Comparison of ENCODE assay signal across 8 mouse cellular contexts in the genomic region with DNA sequence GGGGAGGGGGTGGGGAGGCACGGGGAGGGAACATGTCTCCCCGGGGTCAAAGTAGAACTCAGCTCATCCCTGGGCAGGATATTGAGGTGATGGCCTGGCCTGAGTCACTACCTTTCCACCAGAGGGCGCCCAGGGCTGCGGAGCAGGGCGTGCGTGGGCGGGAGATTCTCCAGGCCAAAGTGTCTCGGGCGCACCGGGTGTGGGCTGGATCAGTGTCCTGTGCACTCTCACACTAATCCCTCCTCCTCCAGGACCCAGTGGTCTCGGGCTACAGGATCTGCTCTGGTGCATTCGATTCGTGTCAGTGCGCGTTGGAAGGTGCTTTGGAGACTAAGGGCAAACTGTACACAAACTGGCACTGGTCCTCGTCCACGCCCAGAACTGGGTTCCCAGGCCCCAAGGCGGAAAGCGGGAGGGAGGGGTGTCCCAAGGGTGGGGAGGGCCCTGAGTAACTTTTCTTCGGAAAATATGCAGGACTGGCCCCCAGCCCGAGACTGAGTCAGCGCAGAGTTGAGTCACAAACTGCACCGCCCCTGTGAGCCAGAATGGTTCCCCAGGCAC. TPM values are rescaled to one million over a fixed set of nuclear protein-coding genes. Genes with fewer than 3 reads are reported as not detected.
DNase-seq lines count a peak whose midpoint lies in the region; ATAC-seq lines count a peak whose summit lies in the region.

No protein-coding gene starts in this region.

- H3K27ac ChIP-seq in intestine, embryonic 14.5 days (ENCODE audit: low read depth) = peak overlapping the region; percentile 33; the same call in 1 of the 2 replicates

- ATAC-seq in intestine, embryonic 14.5 days (replicated peaks; ENCODE audit: low FRiP score, low TSS enrichment, low read depth) = peak; percentile 62
- peak; percentile 53 for ATAC-seq in megakaryocyte-erythroid progenitor cell, adult 5-6 weeks (replicated peaks; ENCODE audit: low FRiP score, low TSS enrichment, poor library complexity, severe bottlenecking)

- H3K27me3 ChIP-seq in intestine, embryonic 14.5 days (replicated peaks; ENCODE audit: control insufficient read depth, insufficient read depth, low read length) = no peaks in the 10 kb centered on the region

- H3K36me3 ChIP-seq in intestine, embryonic 14.5 days (ENCODE audit: control insufficient read depth, insufficient read depth, low read length) = peaks cover 40% of the 10 kb centered on the region

- no peaks in the 10 kb centered on the region; the same call in 1 of the 2 replicates for H3K9me3 ChIP-seq in intestine, embryonic 14.5 days (ENCODE audit: control insufficient read depth, low read length)

- peak overlapping the region; percentile 11; the same call in 1 of the 2 replicates for H3K9ac ChIP-seq in intestine, embryonic 14.5 days (ENCODE audit: low read length)

- WGBS in intestine, embryonic 14.5 days = 5% methylated on average over 23 of the region's 23 CpGs

- intact Hi-C loops in gastrocnemius, postnatal 36 days (cut with DNase I) = loop anchor here (1.0 kb wide), 1 partner anchor 19 kb away; a partner anchor contains a TSS
- intact Hi-C loops in left cerebral cortex, postnatal 25 days (cut with DNase I) = loop anchor here (1.0 kb wide), 1 partner anchor 19 kb away; a partner anchor contains a TSS

- peak overlapping the region; percentile 48 for H3K4me2 ChIP-seq in intestine, embryonic 14.5 days (ENCODE audit: low read length)

- peaks cover 15% of the 10 kb centered on the region for H3K4me1 ChIP-seq in intestine, embryonic 14.5 days (replicated peaks; ENCODE audit: control insufficient read depth, insufficient read depth, low read length)

- peak overlapping the region; percentile 15 for H3K4me3 ChIP-seq in intestine, embryonic 14.5 days (ENCODE audit: low read depth, low read length)

- DNase-seq in adrenal gland, adult 18-20 months (ENCODE audit: low spot score in 2 of 2) = peak; percentile 84 to 91
- DNase-seq in embryo, embryonic 11 days = peak; percentile 90
- peak; percentile 92 to 96 for DNase-seq in gastrocnemius, postnatal 36 days
- peak; percentile 92 for DNase-seq in intestine, embryonic 14.5 days (ENCODE audit: low spot score)
- DNase-seq in left cerebral cortex, postnatal 25 days (ENCODE audit: low spot score in 2 of 2) = peak; percentile 56 to 71
- peak; percentile 76 for DNase-seq in right cerebral cortex, postnatal 14 days
- DNase-seq in urinary bladder, postnatal 25 days (ENCODE audit: low spot score) = peak; percentile 90

RNA-seq across cellular contexts. Expression of a gene that starts 2.6 kb away (rescaled TPM):
- total RNA-seq in adrenal gland, adult 18-20 months (2021) = 100 to 1,000 TPM; 181 to 185 TPM
- 10 to 100 TPM; 81.3 to 97.1 TPM for total RNA-seq in gastrocnemius, postnatal 36 days (2021)
- polyA plus RNA-seq in intestine, embryonic 14.5 days (2014; fragmentation: Nextera tagmentation; extraction: Ambion mirVana) = 182 and 190 TPM in 2 replicates
- 100 to 1,000 TPM in 1 of 2 experiments, 10 to 100 TPM in 1; 98.5 to 104 TPM for total RNA-seq in left cerebral cortex, postnatal 25 days (2021)
- total RNA-seq in megakaryocyte-erythroid progenitor cell, adult 5-6 weeks (2014; fragmentation: Nextera tagmentation) = 117 and 138 TPM in 2 replicates
- 260 and 313 TPM in 2 replicates for total RNA-seq in megakaryocyte-erythroid progenitor cell, adult 5-6 weeks (2017)

RNA-seq across cellular contexts. Expression of a gene that starts 18.9 kb away (rescaled TPM):
- total RNA-seq in adrenal gland, adult 18-20 months (2021) = 100 to 1,000 TPM in 1 of 2 experiments, 10 to 100 TPM in 1; 28.7 to 121 TPM
- 10 to 100 TPM; 40.8 to 47.9 TPM for total RNA-seq in gastrocnemius, postnatal 36 days (2021)
- polyA plus RNA-seq in intestine, embryonic 14.5 days (2014; fragmentation: Nextera tagmentation; extraction: Ambion mirVana) = 37.7 and 38.6 TPM in 2 replicates
- 1 to 10 TPM; 4.7 to 8.4 TPM for total RNA-seq in left cerebral cortex, postnatal 25 days (2021)
- total RNA-seq in megakaryocyte-erythroid progenitor cell, adult 5-6 weeks (2014; fragmentation: Nextera tagmentation) = 2.7 and 3.3 TPM in 2 replicates
- 1.4 and 1.5 TPM in 2 replicates for total RNA-seq in megakaryocyte-erythroid progenitor cell, adult 5-6 weeks (2017)

RNA-seq across cellular contexts. Expression of a gene that starts 26.3 kb away (rescaled TPM):
- total RNA-seq in adrenal gland, adult 18-20 months (2021) = 100 to 1,000 TPM; 179 to 265 TPM
- 1,000 to 10,000 TPM; 1,487 to 1,586 TPM for total RNA-seq in gastrocnemius, postnatal 36 days (2021)
- polyA plus RNA-seq in intestine, embryonic 14.5 days (2014; fragmentation: Nextera tagmentation; extraction: Ambion mirVana) = 802 and 852 TPM in 2 replicates
- 1,000 to 10,000 TPM; 1,337 to 1,417 TPM for total RNA-seq in left cerebral cortex, postnatal 25 days (2021)
- 280 and 304 TPM in 2 replicates for total RNA-seq in megakaryocyte-erythroid progenitor cell, adult 5-6 weeks (2014; fragmentation: Nextera tagmentation)
- total RNA-seq in megakaryocyte-erythroid progenitor cell, adult 5-6 weeks (2017) = 47.7 and 76.3 TPM in 2 replicates

Comparison
In these comparisons a context has a peak if more than half of its experiments do, and no peak if none do; other contexts are left out.
1. Peak in every context shown above with its lines: DNase-seq, ATAC-seq, H3K4me3 ChIP-seq and H3K27ac ChIP-seq.
2. RNA of a gene that starts 26.3 kb away (total RNA-seq): 1,487 to 1,586 TPM in gastrocnemius, postnatal 36 days and 1,337 to 1,417 TPM in left cerebral cortex, postnatal 25 days; 47.7 to 304 TPM in megakaryocyte-erythroid progenitor cell, adult 5-6 weeks and 179 to 265 TPM in adrenal gland, adult 18-20 months; every median in the first group is over 4 times any median in the second.